Mouse (Mus musculus) mammary gland, adult 2 months (tissue): ENCODE data around the gene Rin2. TPM values are rescaled to one million over a fixed set of nuclear protein-coding genes. Genes with fewer than 3 reads are reported as not detected.

ENCODE experiments used
- polyA plus RNA-seq: library from polyadenylated mRNA; depleted of rRNA; stranded (reverse); fragments of >200 nt; gene quantifications from 2 replicates; pipeline ENCODE4 v1.2.3, GENCODE M21; 2012; ENCODE audit warnings: low replicate concordance; rRNA removed

Gene Rin2
- polyA plus RNA-seq = 22.5 and 32.3 TPM in 2 replicates

GRCm38 (mm10) chr2:145675142-145675755 lies at the start of gene Rin2:
Gene Rin2 (plus strand): TSS chr2:145675215.

DNA sequence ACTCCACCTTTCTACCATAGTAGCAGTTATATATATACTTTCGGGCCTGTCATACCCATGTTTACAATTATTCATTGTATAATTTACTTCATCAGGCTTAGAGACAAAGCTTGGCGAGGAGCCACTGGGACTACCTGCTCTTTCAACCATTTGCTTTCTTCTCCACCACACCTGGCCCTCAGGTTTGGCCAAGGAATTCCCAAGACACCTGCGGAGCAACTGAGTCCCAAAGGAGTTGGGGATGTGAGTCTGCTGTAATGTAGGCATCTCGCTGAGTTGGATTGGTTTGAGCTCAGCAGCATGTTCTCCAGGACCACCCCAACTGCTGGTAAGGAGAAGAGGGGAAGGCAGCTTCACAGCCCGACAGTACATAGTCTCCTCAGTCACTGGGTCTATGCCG lies 226.8 kb downstream of the Rin2 start, which contains the start of gene Naa20:
Gene Naa20 (plus strand): TSS at position 239 of the 400 bp plus-strand sequence.

DNA sequence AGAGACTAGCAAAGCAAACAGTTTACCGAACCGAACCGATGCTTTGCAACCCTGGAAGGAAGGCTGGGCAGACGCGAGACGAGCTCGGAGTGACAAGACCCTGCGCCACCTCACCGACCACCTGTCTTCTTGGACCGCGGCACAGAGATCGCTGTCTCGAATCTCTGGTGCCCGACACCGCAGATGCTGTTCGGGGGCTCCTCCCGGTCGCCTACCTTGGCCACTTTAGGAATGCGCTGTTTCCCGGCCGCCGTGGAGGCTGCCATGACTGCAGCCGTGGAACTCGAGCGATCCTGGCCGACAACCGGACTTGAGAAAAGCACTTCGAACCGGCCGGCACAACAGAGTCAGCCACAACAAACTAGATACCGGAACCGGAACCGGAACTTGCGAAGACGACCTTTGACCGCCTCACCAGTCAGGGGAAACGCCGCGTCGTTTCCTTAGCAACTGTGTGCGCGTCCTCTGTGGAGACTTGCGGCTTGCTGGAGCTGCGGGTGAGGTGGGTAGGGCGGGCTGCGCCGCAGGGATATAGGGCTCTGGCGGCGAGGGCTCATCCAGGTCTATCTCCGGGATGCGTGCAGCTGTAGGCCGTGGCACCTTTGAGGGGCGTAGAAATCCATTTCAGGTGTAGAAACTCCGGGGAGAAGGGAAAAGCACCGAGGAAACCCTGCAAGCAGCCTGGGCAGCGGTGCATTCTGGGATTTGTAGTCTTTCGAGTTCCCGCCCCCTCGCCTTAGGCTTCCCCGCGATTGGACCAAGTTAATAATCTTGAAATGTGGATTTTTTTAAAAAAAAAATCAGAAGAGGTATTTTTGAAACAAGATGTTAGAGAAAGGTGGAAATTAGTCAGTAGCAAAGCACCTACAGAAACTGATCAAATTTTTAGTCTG lies 259.6 kb downstream of the Rin2 start, which contains the start of the genes Cfap61 and Crnkl1:
Gene Cfap61 (plus strand): TSS at position 446 of the 893 bp plus-strand sequence.
Gene Crnkl1 (minus strand): TSS at position 676 of the 893 bp plus-strand sequence.

Other genes with a start within 250 kb of the Rin2 start
- 21.5 and 31.2 TPM in 2 replicates for gene Naa20, start 226.9 kb downstream of the Rin2 start, polyA plus RNA-seq